Mouse (Mus musculus) kidney, postnatal 25 days (tissue): ENCODE data around the gene Olfr1128.
"Not testable (repeated sequence)": the region's sequence is repeated elsewhere in the genome, so short reads cannot be mapped to it uniquely, and the experiment has no call there.

ENCODE experiments used
- DNase-seq, 2 experiments: peaks; one replicate each; pipeline ENCODE4 v3.0.0; 2021; ENCODE audit warnings: mixed read lengths in 2 of 2

The Olfr1128 gene

GRCm38 (mm10) chr2:87545442-87545841, at the start of gene Olfr1128:
Gene Olfr1128, minus strand, starts transcription at chr2:87545542.
- DNase-seq = no peak

- not testable (repeated sequence) for DNase-seq
Observed at GRCm38 (mm10) chr2:87573602-87574001, 28.3 kb upstream of the Olfr1128 start, which contains the start of gene Olfr1129. Gene Olfr1129, plus strand, starts transcription at chr2:87573902.

- no peak for DNase-seq
Observed at GRCm38 (mm10) chr2:87534826-87535225, 10.5 kb downstream of the Olfr1128 start.

GRCm38 (mm10) chr2:87531496-87531895, 13.8 kb downstream of the Olfr1128 start, which contains the start of gene Olfr153:
Gene Olfr153, plus strand, starts transcription at chr2:87531796.
- DNase-seq = no peak

GRCm38 (mm10) chr2:87525899-87526616, 19.3 kb downstream of the Olfr1128 start:
- DNase-seq = not testable (repeated sequence)

- DNase-seq = no peak
Observed at GRCm38 (mm10) chr2:87520651-87521050, 24.7 kb downstream of the Olfr1128 start.

- DNase-seq = no peak
Observed at GRCm38 (mm10) chr2:87516581-87516980, 28.8 kb downstream of the Olfr1128 start.

GRCm38 (mm10) chr2:87515457-87516060, 29.8 kb downstream of the Olfr1128 start:
- no peak for DNase-seq

GRCm38 (mm10) chr2:87515046-87515445, 30.3 kb downstream of the Olfr1128 start:
- no peak for DNase-seq

- DNase-seq = no peak
Observed at GRCm38 (mm10) chr2:87506265-87506664, 39.1 kb downstream of the Olfr1128 start, which contains the start of gene Pramel6. Gene Pramel6, plus strand, starts transcription at chr2:87506565.

- not testable (repeated sequence) for DNase-seq
Observed at GRCm38 (mm10) chr2:87496993-87497392, 48.3 kb downstream of the Olfr1128 start, which contains the start of gene Pramel7. Gene Pramel7, minus strand, starts transcription at chr2:87497093.
